9 mouse cellular contexts compared by ENCODE assay signal in genomic region chr11:72221278-72221677, GRCm38 (mm10). TPM values are rescaled to one million over a fixed set of nuclear protein-coding genes. Genes with fewer than 3 reads are reported as not detected.
DNase-seq lines count a peak whose midpoint lies in the region; ATAC-seq and TF ChIP-seq lines count a peak whose summit lies in the region.
"Had no signal": no experiment of that assay in that cellular context is flagged by ENCODE, and none has a peak within 500 bp of the region (broad histone marks: within the 10 kb centered on the region; RNA-seq: fewer than 3 reads in every experiment).

No protein-coding gene starts in this region.

- peaks cover 5% of the 10 kb centered on the region; the same call in 1 of the 2 replicates for H3K36me3 ChIP-seq in neural tube, embryonic 15.5 days
- no peaks in the 10 kb centered on the region; the same call in 1 of the 2 replicates for H3K36me3 ChIP-seq in limb, embryonic 14.5 days (ENCODE audit: control insufficient read depth, insufficient read depth, low read length)

- peak; percentile 76 for DNase-seq in neural tube, embryonic 10.5 days (ENCODE audit: extremely low spot score, low spot score)
- peak; percentile 80 for DNase-seq in adipocyte (ENCODE audit: low spot score)
- peak; percentile 59 for DNase-seq in embryo, embryonic 11.5 days (ENCODE audit: low read depth, low spot score)
- DNase-seq in hindlimb bud, embryonic 11.5 days (ENCODE audit: extremely low spot score, low read depth, low spot score), result peak; percentile 44
- DNase-seq in limb, embryonic 14.5 days (ENCODE audit: low spot score), result peak; percentile 85
- DNase-seq in thymus, postnatal 0 days (ENCODE audit: low spot score), result peak; percentile 86

- 15% methylated on average over 6 of the region's 6 CpGs for WGBS in neural tube, embryonic 15.5 days
- 17% methylated on average over 6 of the region's 6 CpGs for WGBS in limb, embryonic 14.5 days
- WGBS in olfactory bulb, adult 2 months, result 17% methylated on average over 6 of the region's 6 CpGs

- no peak overlapping the region for H3K4me3 ChIP-seq in neural tube, embryonic 15.5 days (replicated peaks)
- H3K4me3 ChIP-seq in limb, embryonic 14.5 days (replicated peaks; ENCODE audit: low read length), result no peak overlapping the region
- H3K4me3 ChIP-seq in olfactory bulb, adult 2 months (ENCODE audit: insufficient read depth, low read depth, low read length), result no peak overlapping the region

- H3K9ac ChIP-seq in neural tube, embryonic 15.5 days (replicated peaks), result no peak overlapping the region
- no peak overlapping the region for H3K9ac ChIP-seq in limb, embryonic 14.5 days (ENCODE audit: low read depth, low read length, severe bottlenecking)

- peaks cover 21% of the 10 kb centered on the region for H3K4me1 ChIP-seq in neural tube, embryonic 15.5 days
- H3K4me1 ChIP-seq in limb, embryonic 14.5 days (ENCODE audit: control insufficient read depth, insufficient read depth, low read length), result no peaks in the 10 kb centered on the region
- peaks cover 3% of the 10 kb centered on the region; the same call in 1 of the 2 replicates for H3K4me1 ChIP-seq in olfactory bulb, adult 2 months (ENCODE audit: control insufficient read depth, insufficient read depth, low read length)

- TF ChIP-seq CTCF in olfactory bulb, adult 2 months (IDR thresholded peaks at IDR 0.05; ENCODE audit: insufficient read depth, low read depth, low read length), result 0 out of 2 replicates have a peak, but pooled peaks have one; percentile 42

- H3K9me3 ChIP-seq in neural tube, embryonic 15.5 days (replicated peaks), result no peaks in the 10 kb centered on the region
- H3K9me3 ChIP-seq in limb, embryonic 14.5 days (ENCODE audit: control insufficient read depth, low read length), result no peaks in the 10 kb centered on the region

- no peak overlapping the region for H3K27ac ChIP-seq in neural tube, embryonic 15.5 days (replicated peaks)
- H3K27ac ChIP-seq in limb, embryonic 14.5 days (replicated peaks; ENCODE audit: low read depth, low read length), result no peak overlapping the region
- H3K27ac ChIP-seq in olfactory bulb, adult 2 months (ENCODE audit: insufficient read depth, low read depth, low read length), result no peak overlapping the region

- ATAC-seq in neural tube, embryonic 15.5 days (ENCODE audit: low FRiP score), result no peak
- ATAC-seq in limb, embryonic 14.5 days (ENCODE audit: low FRiP score, low read depth), result no peak

- H3K4me2 ChIP-seq in neural tube, embryonic 15.5 days, result no peak overlapping the region
- H3K4me2 ChIP-seq in limb, embryonic 14.5 days (replicated peaks; ENCODE audit: low read depth, low read length, severe bottlenecking), result no peak overlapping the region

- no peaks in the 10 kb centered on the region for H3K27me3 ChIP-seq in neural tube, embryonic 15.5 days (replicated peaks)
- no peaks in the 10 kb centered on the region for H3K27me3 ChIP-seq in limb, embryonic 14.5 days (ENCODE audit: control insufficient read depth, insufficient read depth, low read length)

- no peak for TF ChIP-seq POLR2A in limb, embryonic 14.5 days (IDR thresholded peaks at IDR 0.05; ENCODE audit: borderline replicate concordance, extremely low read depth, insufficient read depth, insufficient read length)
- TF ChIP-seq POLR2A in olfactory bulb, adult 2 months (IDR thresholded peaks at IDR 0.05; ENCODE audit: insufficient read depth, low read depth, low read length), result no peak

RNA-seq across cellular contexts. Expression of gene Med31, which starts 5.9 kb away (rescaled TPM):
- 49.5 and 55.3 TPM in 2 replicates for polyA plus RNA-seq in neural tube, embryonic 15.5 days (2015; fragmentation: Nextera tagmentation; extraction: Ambion mirVana)
- polyA plus RNA-seq in limb, embryonic 14.5 days (2012; rRNA removed), result 32.9 and 33.2 TPM in 2 replicates
- polyA plus RNA-seq in limb, embryonic 14.5 days (2014; fragmentation: Nextera tagmentation; extraction: Ambion mirVana), result 39.0 and 46.2 TPM in 2 replicates
- polyA plus RNA-seq in olfactory bulb, adult 2 months (2012; ENCODE audit: insufficient read depth, insufficient read length, low replicate concordance, missing spikeins), result not detected in 2 replicates
- 50.1 and 52.1 TPM in 2 replicates for polyA plus RNA-seq in thymus, postnatal 0 days (2015; fragmentation: Nextera tagmentation; extraction: Ambion mirVana)

RNA-seq across cellular contexts. Expression of gene Txndc17, which starts 13.9 kb away (rescaled TPM):
- polyA plus RNA-seq in neural tube, embryonic 15.5 days (2015; fragmentation: Nextera tagmentation; extraction: Ambion mirVana), result 162 and 174 TPM in 2 replicates
- polyA plus RNA-seq in limb, embryonic 14.5 days (2012; rRNA removed), result 86.9 and 133 TPM in 2 replicates
- 235 and 239 TPM in 2 replicates for polyA plus RNA-seq in limb, embryonic 14.5 days (2014; fragmentation: Nextera tagmentation; extraction: Ambion mirVana)
- not detected in 2 replicates for polyA plus RNA-seq in olfactory bulb, adult 2 months (2012; ENCODE audit: insufficient read depth, insufficient read length, low replicate concordance, missing spikeins)
- 148 and 164 TPM in 2 replicates for polyA plus RNA-seq in thymus, postnatal 0 days (2015; fragmentation: Nextera tagmentation; extraction: Ambion mirVana)

RNA-seq across cellular contexts. Expression of gene 4933427D14Rik, which starts 14.0 kb away (rescaled TPM):
- 15.7 and 16.4 TPM in 2 replicates for polyA plus RNA-seq in neural tube, embryonic 15.5 days (2015; fragmentation: Nextera tagmentation; extraction: Ambion mirVana)
- 15.3 and 19.2 TPM in 2 replicates for polyA plus RNA-seq in limb, embryonic 14.5 days (2012; rRNA removed)
- polyA plus RNA-seq in limb, embryonic 14.5 days (2014; fragmentation: Nextera tagmentation; extraction: Ambion mirVana), result 11.1 and 15.6 TPM in 2 replicates
- polyA plus RNA-seq in olfactory bulb, adult 2 months (2012; ENCODE audit: insufficient read depth, insufficient read length, low replicate concordance, missing spikeins), result not detected in 2 replicates
- polyA plus RNA-seq in thymus, postnatal 0 days (2015; fragmentation: Nextera tagmentation; extraction: Ambion mirVana), result 19.2 and 20.7 TPM in 2 replicates

RNA-seq across cellular contexts. Expression of gene Gm43951, which starts 14.6 kb away (rescaled TPM):
- 1.00 and 1.4 TPM in 2 replicates for polyA plus RNA-seq in neural tube, embryonic 15.5 days (2015; fragmentation: Nextera tagmentation; extraction: Ambion mirVana)
- polyA plus RNA-seq in limb, embryonic 14.5 days (2012; rRNA removed), result 1.7 and 2.4 TPM in 2 replicates
- 0.12 TPM in 1 of 2 replicates, not detected in the other for polyA plus RNA-seq in limb, embryonic 14.5 days (2014; fragmentation: Nextera tagmentation; extraction: Ambion mirVana)
- not detected in 2 replicates for polyA plus RNA-seq in olfactory bulb, adult 2 months (2012; ENCODE audit: insufficient read depth, insufficient read length, low replicate concordance, missing spikeins)
- polyA plus RNA-seq in thymus, postnatal 0 days (2015; fragmentation: Nextera tagmentation; extraction: Ambion mirVana), result 0.06 and 0.07 TPM in 2 replicates
- polyA plus RNA-seq: heart, embryonic 14.5 days had no signal

RNA-seq across cellular contexts. Expression of gene Slc13a5, which starts 45.7 kb away (rescaled TPM):
- polyA plus RNA-seq in neural tube, embryonic 15.5 days (2015; fragmentation: Nextera tagmentation; extraction: Ambion mirVana), result 1.8 TPM in 2 replicates
- polyA plus RNA-seq in limb, embryonic 14.5 days (2012; rRNA removed), result 5.6 and 7.5 TPM in 2 replicates
- 1.7 and 3.0 TPM in 2 replicates for polyA plus RNA-seq in limb, embryonic 14.5 days (2014; fragmentation: Nextera tagmentation; extraction: Ambion mirVana)
- not detected in 2 replicates for polyA plus RNA-seq in olfactory bulb, adult 2 months (2012; ENCODE audit: insufficient read depth, insufficient read length, low replicate concordance, missing spikeins)
- polyA plus RNA-seq in thymus, postnatal 0 days (2015; fragmentation: Nextera tagmentation; extraction: Ambion mirVana), result not detected in 2 replicates

Comparison
In these comparisons a context has a peak if more than half of its experiments do, and no peak if none do; other contexts are left out.
1. RNA of gene Med31, which starts 5.9 kb away (polyA plus RNA-seq): 49.5 to 55.3 TPM in neural tube, embryonic 15.5 days, 50.1 to 52.1 TPM in thymus, postnatal 0 days and 32.9 to 46.2 TPM in limb, embryonic 14.5 days; not detected in olfactory bulb, adult 2 months; every median in the first group is over 10 times any median in the second.
2. Peak in every context shown above with its lines, with median percentiles within 50 percentile points of each other: DNase-seq.